Mouse (Mus musculus) frontal cortex, postnatal 25 days (tissue): ENCODE data around the gene Gpr141.
"Not testable (repeated sequence)": the region's sequence is repeated elsewhere in the genome, so short reads cannot be mapped to it uniquely, and the experiment has no call there.

Experiments
- DNase-seq, 2 experiments: peaks; one replicate each; pipeline ENCODE4 v3.0.0; 2022; ENCODE audit warnings: low spot score in 2 of 2

The Gpr141 gene

GRCm38 (mm10) chr13:19824071-19824470 is at the start of gene Gpr141:
TSS of gene Gpr141 (minus strand) at chr13:19824257.
- DNase-seq: no peak

- no peak for DNase-seq
Observed at GRCm38 (mm10) chr13:19864241-19864640, 40.2 kb upstream of the Gpr141 start.

- no peak for DNase-seq
Observed at GRCm38 (mm10) chr13:19854629-19855333, 30.7 kb upstream of the Gpr141 start.

GRCm38 (mm10) chr13:19854049-19854448 is 30.0 kb upstream of the Gpr141 start:
- no peak for DNase-seq

GRCm38 (mm10) chr13:19843448-19843847 is 19.4 kb upstream of the Gpr141 start:
- DNase-seq: no peak

GRCm38 (mm10) chr13:19842707-19843106 is 18.6 kb upstream of the Gpr141 start:
- no peak for DNase-seq

GRCm38 (mm10) chr13:19841615-19842014 is 17.6 kb upstream of the Gpr141 start:
- DNase-seq: no peak

- DNase-seq: no peak
Observed at GRCm38 (mm10) chr13:19840206-19840605, 16.1 kb upstream of the Gpr141 start.

GRCm38 (mm10) chr13:19830560-19830959 is 6.5 kb upstream of the Gpr141 start:
- no peak for DNase-seq

GRCm38 (mm10) chr13:19828095-19828494 is 4.0 kb upstream of the Gpr141 start:
- DNase-seq: no peak

- no peak for DNase-seq
Observed at GRCm38 (mm10) chr13:19821639-19822038, 2.4 kb downstream of the Gpr141 start.

- DNase-seq: no peak
Observed at GRCm38 (mm10) chr13:19819926-19820325, 4.1 kb downstream of the Gpr141 start.

- DNase-seq: no peak
Observed at GRCm38 (mm10) chr13:19819243-19819642, 4.8 kb downstream of the Gpr141 start.

GRCm38 (mm10) chr13:19794942-19795341 is 29.1 kb downstream of the Gpr141 start:
- DNase-seq: no peak

GRCm38 (mm10) chr13:19794486-19794885 is 29.6 kb downstream of the Gpr141 start:
- no peak for DNase-seq

GRCm38 (mm10) chr13:19793761-19794160 is 30.3 kb downstream of the Gpr141 start:
- DNase-seq: no peak

- DNase-seq: not testable (repeated sequence)
Observed at GRCm38 (mm10) chr13:19787946-19788345, 36.1 kb downstream of the Gpr141 start.

GRCm38 (mm10) chr13:19770163-19770562 is 53.9 kb downstream of the Gpr141 start:
- DNase-seq: no peak

- no peak for DNase-seq
Observed at GRCm38 (mm10) chr13:19767202-19767601, 56.9 kb downstream of the Gpr141 start.

- no peak for DNase-seq
Observed at GRCm38 (mm10) chr13:19764276-19764675, 59.8 kb downstream of the Gpr141 start.

GRCm38 (mm10) chr13:19763211-19763610 is 60.8 kb downstream of the Gpr141 start:
- no peak for DNase-seq

- DNase-seq: no peak
Observed at GRCm38 (mm10) chr13:19745741-19746140, 78.3 kb downstream of the Gpr141 start.

GRCm38 (mm10) chr13:19744536-19744935 is 79.5 kb downstream of the Gpr141 start:
- DNase-seq: no peak

GRCm38 (mm10) chr13:19734597-19734996 is 89.5 kb downstream of the Gpr141 start:
- DNase-seq: no peak
